Mouse (Mus musculus): Measurements from ENCODE around the gene Nsd1. TPM values are rescaled to one million over a fixed set of nuclear protein-coding genes. Genes with fewer than 3 reads are reported as not detected.
A peak's percentile ranks its signal among the peaks of the same experiment; 100 is the strongest.

Gene Nsd1
- total and polyA plus RNA-seq, 2 experiments from 2014 or later, result 56.2 to 103 TPM

DNA sequence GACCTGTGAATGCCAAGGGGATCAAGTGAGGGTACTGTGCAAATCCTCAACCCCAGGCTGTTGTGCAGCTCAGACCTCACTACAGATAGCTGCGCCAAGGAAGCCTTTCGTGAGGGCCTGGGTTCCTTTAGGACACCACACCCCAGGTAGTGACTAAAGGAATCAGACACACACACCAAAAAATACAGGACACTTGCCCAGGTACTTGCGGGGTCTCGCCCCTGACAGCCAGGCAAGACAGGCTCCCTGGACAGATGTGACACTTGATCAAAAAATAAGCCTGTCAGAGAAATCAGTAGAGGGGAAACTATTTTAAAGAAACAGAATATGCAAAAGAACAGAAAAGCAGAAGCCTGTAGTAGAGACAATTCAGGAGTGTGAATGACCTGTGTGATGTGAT, 119.1 kb downstream of the Nsd1 start:
- H3K4me1 ChIP-seq (ENCODE audit: insufficient read depth, low read length), result peaks cover 3% of the 10 kb centered on the region
- WGBS, result 83% methylated on average over 4 of the region's 4 CpGs
- H3K4me2 ChIP-seq (ENCODE audit: low read depth, low read length, poor library complexity, severe bottlenecking), result peak overlapping the region; percentile 95
- no peaks in the 10 kb centered on the region for H3K27me3 ChIP-seq (ENCODE audit: insufficient read depth, low read length)
- H3K36me3 ChIP-seq (ENCODE audit: insufficient read depth, low read length), result peaks cover 14% of the 10 kb centered on the region
- H3K9me3 ChIP-seq (ENCODE audit: low read length), result no peaks in the 10 kb centered on the region
- ATAC-seq (ENCODE audit: low FRiP score) (no peak), DNase-seq (ENCODE audit: low spot score) (no peak)
- H3K27ac ChIP-seq (ENCODE audit: low read depth, low read length), result no peak overlapping the region
- H3K4me3 ChIP-seq (ENCODE audit: low read depth, low read length), result no peak overlapping the region
- TF ChIP-seq CTCF (IDR thresholded peaks at IDR 0.05), result no peak
- H3K9ac ChIP-seq (replicated peaks; ENCODE audit: low read length, poor library complexity, severe bottlenecking), result no peak overlapping the region

DNA sequence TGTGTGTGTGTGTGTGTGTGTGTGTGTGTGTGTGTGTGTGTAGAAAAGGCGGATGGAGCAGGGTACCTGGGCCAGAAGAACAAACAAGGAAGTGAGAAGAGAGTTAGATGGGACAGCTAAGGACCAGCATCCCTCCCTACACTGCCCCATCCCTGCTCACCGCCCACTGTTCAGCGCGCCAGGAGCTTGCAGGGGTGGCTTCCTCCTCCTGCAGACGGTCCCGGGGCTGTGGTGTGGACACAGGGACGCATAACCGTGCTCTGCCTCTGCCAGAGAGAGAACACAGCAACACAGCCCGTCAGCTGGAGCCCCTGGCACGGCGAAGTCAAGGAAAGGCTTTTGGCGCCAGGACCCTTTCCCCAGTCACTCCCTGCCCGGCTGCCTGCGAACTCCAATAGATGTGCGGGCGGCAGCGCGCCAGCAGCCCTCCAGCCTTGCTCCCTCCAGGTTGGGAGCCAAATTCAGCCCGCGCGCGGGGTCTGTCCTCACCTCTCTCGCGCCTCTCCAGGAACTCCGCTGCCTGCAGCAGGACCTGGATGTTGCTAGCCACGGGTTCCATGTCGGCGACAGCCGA, 119.6 kb downstream of the Nsd1 start:
- no peaks in the 10 kb centered on the region for H3K9me3 ChIP-seq (ENCODE audit: low read length)
- peak overlapping the region; percentile 47 for H3K9ac ChIP-seq (replicated peaks; ENCODE audit: low read length, poor library complexity, severe bottlenecking)
- TF ChIP-seq CTCF (IDR thresholded peaks at IDR 0.05), result no peak
- 0 out of 2 replicates have a peak overlapping the region, but pooled peaks have one; percentile 65 for H3K27ac ChIP-seq (ENCODE audit: low read depth, low read length)
- DNase-seq (ENCODE audit: low spot score) (peak; percentile 66), ATAC-seq (ENCODE audit: low FRiP score) (peak; percentile 1; the same call in 1 of the 2 replicates)
- peak overlapping the region; percentile 95 for H3K4me2 ChIP-seq (ENCODE audit: low read depth, low read length, poor library complexity, severe bottlenecking)
- H3K4me1 ChIP-seq (ENCODE audit: insufficient read depth, low read length), result peaks cover 3% of the 10 kb centered on the region; the same call in 1 of the 2 replicates
- WGBS, result 2% methylated on average over 25 of the region's 29 CpGs
- H3K27me3 ChIP-seq (ENCODE audit: insufficient read depth, low read length), result no peaks in the 10 kb centered on the region
- H3K36me3 ChIP-seq (ENCODE audit: insufficient read depth, low read length), result peaks cover 10% of the 10 kb centered on the region
- H3K4me3 ChIP-seq (ENCODE audit: low read depth, low read length), result peak overlapping the region; percentile 57

DNA sequence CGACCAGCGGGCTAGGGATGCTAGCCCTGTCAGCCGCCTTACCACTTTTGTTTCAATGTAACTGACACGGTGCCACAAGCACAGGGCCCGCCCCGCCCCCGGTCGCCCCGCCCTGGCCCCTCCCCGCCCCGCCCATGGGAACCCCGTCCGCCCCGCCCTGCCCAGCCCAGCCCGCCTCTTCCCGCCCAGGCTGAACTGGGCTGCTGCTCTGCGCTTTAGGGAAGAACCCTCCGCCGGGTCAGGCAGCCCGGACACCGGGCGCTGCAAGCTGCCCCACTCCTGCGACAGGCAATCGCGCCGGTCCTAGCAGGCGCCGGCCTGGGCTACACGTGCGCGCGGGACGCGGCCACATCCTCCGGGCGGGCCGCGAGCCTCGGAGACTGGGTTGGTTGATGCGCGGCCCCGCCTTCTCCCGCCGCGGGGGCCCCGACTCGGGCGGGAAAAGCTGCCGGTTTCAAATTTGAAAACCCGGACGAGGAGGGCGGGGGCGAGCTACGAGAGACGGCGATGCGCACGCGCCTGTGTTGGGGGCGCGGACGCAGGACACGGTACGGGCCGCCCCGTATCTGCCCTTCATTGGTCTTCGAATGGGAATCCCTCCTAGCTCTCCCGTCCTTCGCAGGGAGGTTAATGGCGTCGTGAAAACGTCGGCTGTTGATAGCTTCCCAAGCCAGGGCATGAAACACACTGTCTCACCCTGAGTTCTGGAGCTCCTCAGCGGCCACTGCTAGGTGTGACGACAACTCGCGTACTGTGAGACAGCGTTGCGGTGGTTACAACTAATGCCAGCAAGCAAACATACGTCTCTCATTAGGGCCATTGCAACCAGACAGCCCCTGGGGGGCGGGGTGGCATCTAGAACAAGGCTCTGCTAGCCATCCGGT, 120.3 kb downstream of the Nsd1 start, which contains the start of gene Mxd3:
Mxd3 (minus strand) TSS at position 141 of the 884 bp plus-strand sequence.
- under 1% methylated on average over 69 of the region's 82 CpGs for WGBS
- DNase-seq (ENCODE audit: low spot score), result peak; percentile 89
- peak within 1 kb of the TSS; percentile 95 for H3K4me2 ChIP-seq (ENCODE audit: low read depth, low read length, poor library complexity, severe bottlenecking)

DNA sequence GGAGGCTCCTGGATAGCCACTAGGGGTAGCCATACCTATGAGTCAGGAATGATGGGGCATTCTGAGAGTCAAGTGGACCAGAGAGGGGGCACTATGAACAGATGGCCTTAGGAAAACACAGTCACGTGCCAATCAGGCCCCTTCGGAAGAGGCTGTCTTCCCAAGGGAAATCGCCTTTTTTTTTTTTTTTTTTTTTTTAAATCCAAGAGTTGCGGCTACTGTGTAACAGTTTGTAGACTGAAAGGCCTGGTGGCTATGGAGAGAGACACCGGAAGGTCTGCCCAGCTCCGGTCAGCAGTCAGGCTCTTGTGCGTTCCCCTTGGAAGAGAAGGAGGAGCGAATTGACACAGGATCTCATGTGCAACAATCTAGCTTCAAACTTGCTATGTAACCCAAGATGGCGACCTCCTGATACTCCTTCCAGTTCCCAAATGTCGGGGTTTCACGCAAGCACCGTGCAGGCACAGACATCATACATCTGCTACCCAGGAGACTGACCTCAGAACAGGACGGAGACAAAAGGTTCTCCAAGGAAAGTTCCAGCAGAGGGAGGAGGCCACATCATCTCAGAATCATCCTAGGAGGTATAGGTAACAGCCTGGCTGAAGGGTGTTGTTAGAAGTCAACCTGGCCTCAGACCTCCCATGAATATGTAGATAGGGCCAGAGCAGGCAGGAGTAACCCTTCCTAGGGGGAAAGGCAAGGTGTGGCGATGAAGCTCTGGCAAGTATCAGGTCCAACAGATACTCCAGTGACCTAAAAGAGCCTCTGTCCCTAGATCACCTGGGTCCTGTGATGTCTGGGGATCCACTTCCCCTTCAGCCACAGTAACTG, 121.2 kb downstream of the Nsd1 start:
- DNase-seq (ENCODE audit: low spot score) (no peak), ATAC-seq (ENCODE audit: low FRiP score) (no peak)
- 51% methylated on average over 14 of the region's 14 CpGs for WGBS
- peak overlapping the region; percentile 95 for H3K4me2 ChIP-seq (ENCODE audit: low read depth, low read length, poor library complexity, severe bottlenecking)
- peaks cover 3% of the 10 kb centered on the region; the same call in 1 of the 2 replicates for H3K4me1 ChIP-seq (ENCODE audit: insufficient read depth, low read length)
- H3K36me3 ChIP-seq (ENCODE audit: insufficient read depth, low read length), result peaks cover 3% of the 10 kb centered on the region
- peak overlapping the region; percentile 57 for H3K4me3 ChIP-seq (ENCODE audit: low read depth, low read length)
- H3K9ac ChIP-seq (replicated peaks; ENCODE audit: low read length, poor library complexity, severe bottlenecking), result no peak overlapping the region
- TF ChIP-seq CTCF (IDR thresholded peaks at IDR 0.05), result peak; percentile 73
- H3K27ac ChIP-seq (ENCODE audit: low read depth, low read length), result peak overlapping the region; percentile 65; the same call in 1 of the 2 replicates
- H3K27me3 ChIP-seq (ENCODE audit: insufficient read depth, low read length), result no peaks in the 10 kb centered on the region
- no peaks in the 10 kb centered on the region for H3K9me3 ChIP-seq (ENCODE audit: low read length)

More for the DNA sequence above, 120.3 kb downstream of the Nsd1 start, which contains the start of gene Mxd3:
- Histone ChIP-seq H3K4me1 (ENCODE audit: insufficient read depth, low read length) (peaks cover 3% of the 10 kb centered on the region; the same call in 1 of the 2 replicates), H3K9ac (replicated peaks; ENCODE audit: low read length, poor library complexity, severe bottlenecking) (peak within 1 kb of the TSS; percentile 47), H3K36me3 (ENCODE audit: insufficient read depth, low read length) (peaks cover 10% of the 10 kb centered on the region), H3K4me3 (ENCODE audit: low read depth, low read length) (peak within 1 kb of the TSS; percentile 57), H3K27me3 (ENCODE audit: insufficient read depth, low read length) (no peaks in the 10 kb centered on the region), H3K9me3 (ENCODE audit: low read length) (no peaks in the 10 kb centered on the region), H3K27ac (ENCODE audit: low read depth, low read length) (peak within 1 kb of the TSS; percentile 65)
- ATAC-seq (ENCODE audit: low FRiP score), result peak; percentile 77
- TF ChIP-seq CTCF (IDR thresholded peaks at IDR 0.05), result no peak

DNA sequence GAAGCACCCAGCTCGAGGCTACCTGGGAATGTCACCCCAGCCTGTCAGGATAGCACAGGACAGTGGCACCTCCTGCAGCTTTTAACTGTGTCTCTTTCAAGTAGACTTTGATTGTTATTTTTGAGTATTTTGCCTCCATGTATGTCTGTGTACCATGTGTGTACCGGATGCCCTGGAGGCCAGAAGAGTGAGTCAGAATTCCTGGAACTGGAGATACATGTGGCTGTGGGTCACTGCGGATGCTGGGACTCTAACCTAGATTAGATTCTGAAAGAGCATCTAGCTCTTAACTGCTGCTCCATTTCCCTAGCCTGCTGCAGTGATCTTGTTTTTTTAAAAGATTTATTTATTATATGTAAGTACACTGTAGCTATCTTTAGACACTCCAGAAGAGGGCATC, 122.7 kb downstream of the Nsd1 start:
- ATAC-seq (ENCODE audit: low FRiP score), result no peak
- Histone ChIP-seq H3K4me3 (ENCODE audit: low read depth, low read length) (no peak overlapping the region), H3K27ac (ENCODE audit: low read depth, low read length) (no peak overlapping the region), H3K4me2 (ENCODE audit: low read depth, low read length, poor library complexity, severe bottlenecking) (no peak overlapping the region), H3K4me1 (ENCODE audit: insufficient read depth, low read length) (no peaks in the 10 kb centered on the region), H3K36me3 (ENCODE audit: insufficient read depth, low read length) (no peaks in the 10 kb centered on the region), H3K9ac (replicated peaks; ENCODE audit: low read length, poor library complexity, severe bottlenecking) (no peak overlapping the region), H3K9me3 (ENCODE audit: low read length) (no peaks in the 10 kb centered on the region), H3K27me3 (ENCODE audit: insufficient read depth, low read length) (no peaks in the 10 kb centered on the region)
- DNase-seq (ENCODE audit: low spot score), result no peak
- WGBS, result 80% methylated on average over 3 of the region's 3 CpGs
- TF ChIP-seq CTCF (IDR thresholded peaks at IDR 0.05), result no peak

Data from midbrain, postnatal 0 days (tissue).